Mouse (Mus musculus) ES-Bruce4 (cell line): ENCODE measurements around the gene Ppa1. TPM values are rescaled to one million over a fixed set of nuclear protein-coding genes. Genes with fewer than 3 reads are reported as not detected.

Source experiments
- H3K27ac ChIP-seq: 2 replicates; pipeline ENCODE4 v1.5.1; 2012; ENCODE audit warnings: low read length, inconsistent platforms; ENCODE audit not compliant: insufficient read depth
- H3K27me3 ChIP-seq: 2 replicates; pipeline ENCODE4 v1.6.1; 2012; ENCODE audit warnings: mild to moderate bottlenecking, low read length, inconsistent platforms; ENCODE audit not compliant: control insufficient read depth, poor library complexity, insufficient read depth, severe bottlenecking
- H3K36me3 ChIP-seq: 2 replicates; pipeline ENCODE4 v1.6.1; 2012; ENCODE audit warnings: inconsistent platforms, mild to moderate bottlenecking, low read length, moderate library complexity; ENCODE audit not compliant: control insufficient read depth, poor library complexity, insufficient read depth, severe bottlenecking
- H3K4me1 ChIP-seq: one replicate; pipeline ENCODE4 v1.8.1; 2011; ENCODE audit warnings: low read length; ENCODE audit not compliant: control insufficient read depth, insufficient read depth
- H3K4me3 ChIP-seq: 2 replicates; pipeline ENCODE4 v1.5.1; 2011; ENCODE audit warnings: low read depth, mild to moderate bottlenecking, low read length
- H3K9ac ChIP-seq: 2 replicates; pipeline ENCODE4 v1.6.1; 2012; ENCODE audit warnings: low read depth, mild to moderate bottlenecking, inconsistent platforms; ENCODE audit not compliant: poor library complexity, severe bottlenecking
- H3K9me3 ChIP-seq: replicated peaks from 2 replicates; pipeline ENCODE4 v1.6.1; 2012; ENCODE audit warnings: mild to moderate bottlenecking, low read length, inconsistent platforms; ENCODE audit not compliant: control insufficient read depth, poor library complexity, insufficient read depth, severe bottlenecking
- CTCF ChIP-seq: IDR thresholded peaks from one replicate; pipeline ENCODE4 v1.8.1; 2011; ENCODE audit warnings: low read depth, low read length
- EP300 ChIP-seq: IDR thresholded peaks from 2 replicates; pipeline ENCODE4 v1.6.1; 2011; ENCODE audit warnings: low read depth, low read length; ENCODE audit not compliant: insufficient read depth
- POLR2A ChIP-seq: IDR thresholded peaks from one replicate; pipeline ENCODE4 v1.8.1; 2011; ENCODE audit warnings: low read length; ENCODE audit not compliant: insufficient read depth
- polyA plus RNA-seq: library from polyadenylated mRNA; stranded (reverse); fragments of >200 nt; gene quantifications from 2 replicates; pipeline ENCODE4 v1.2.4, GENCODE M21; 2011; ENCODE audit warnings: low read depth; ENCODE audit not compliant: missing spikeins, insufficient read depth, insufficient read length

The Ppa1 gene
- polyA plus RNA-seq, 1 experiment: 149 TPM

- Histone ChIP-seq H3K4me1 (no peaks in the 10 kb centered on the region), H3K9me3 (no peaks in the 10 kb centered on the region), H3K36me3 (peaks cover 81% of the 10 kb centered on the region), H3K27me3 (no peaks in the 10 kb centered on the region), H3K27ac (no peak overlapping the region), H3K9ac (no peak overlapping the region), H3K4me3 (no peak overlapping the region)
- TF ChIP-seq CTCF (no peak), POLR2A (no peak), EP300 (no peak)
Measured at GRCm38 (mm10) chr10:61665111-61665510, 16.8 kb downstream of the Ppa1 start.

GRCm38 (mm10) chr10:61665651-61666050 is 17.3 kb downstream of the Ppa1 start:
- no peak overlapping the region for H3K9ac ChIP-seq
- H3K36me3 ChIP-seq: peaks cover 80% of the 10 kb centered on the region
- TF ChIP-seq EP300 (no peak), POLR2A (no peak), CTCF (no peak)
- no peak overlapping the region for H3K4me3 ChIP-seq
- no peaks in the 10 kb centered on the region for H3K27me3 ChIP-seq
- no peaks in the 10 kb centered on the region for H3K9me3 ChIP-seq
- no peaks in the 10 kb centered on the region for H3K4me1 ChIP-seq
- H3K27ac ChIP-seq: no peak overlapping the region

GRCm38 (mm10) chr10:61669289-61669688 is 20.9 kb downstream of the Ppa1 start:
- H3K27me3 ChIP-seq: no peaks in the 10 kb centered on the region
- peaks cover 79% of the 10 kb centered on the region for H3K36me3 ChIP-seq
- TF ChIP-seq POLR2A: no peak
- no peak for TF ChIP-seq CTCF
- H3K4me1 ChIP-seq: no peaks in the 10 kb centered on the region
- H3K9ac ChIP-seq: no peak overlapping the region
- no peaks in the 10 kb centered on the region for H3K9me3 ChIP-seq
- no peak overlapping the region for H3K4me3 ChIP-seq
- peak overlapping the region; percentile 1; the same call in 1 of the 2 replicates for H3K27ac ChIP-seq

- Histone ChIP-seq H3K27ac (peak overlapping the region; percentile 80), H3K36me3 (peaks cover 79% of the 10 kb centered on the region), H3K4me3 (no peak overlapping the region), H3K4me1 (no peaks in the 10 kb centered on the region), H3K9me3 (no peaks in the 10 kb centered on the region), H3K27me3 (no peaks in the 10 kb centered on the region), H3K9ac (no peak overlapping the region)
- no peak for TF ChIP-seq EP300
Measured at GRCm38 (mm10) chr10:61669896-61670295, 21.5 kb downstream of the Ppa1 start.

GRCm38 (mm10) chr10:61670758-61671157 is 22.4 kb downstream of the Ppa1 start:
- Histone ChIP-seq H3K4me1 (no peaks in the 10 kb centered on the region), H3K9me3 (no peaks in the 10 kb centered on the region), H3K27me3 (no peaks in the 10 kb centered on the region), H3K4me3 (no peak overlapping the region), H3K9ac (no peak overlapping the region), H3K27ac (peak overlapping the region; percentile 80), H3K36me3 (peaks cover 75% of the 10 kb centered on the region)
- TF ChIP-seq EP300 (no peak), POLR2A (no peak)

GRCm38 (mm10) chr10:61675935-61676334 is 27.6 kb downstream of the Ppa1 start:
- TF ChIP-seq POLR2A: no peak
- no peak for TF ChIP-seq CTCF
- TF ChIP-seq EP300: no peak
- H3K4me1 ChIP-seq: no peaks in the 10 kb centered on the region

GRCm38 (mm10) chr10:61679545-61679944 is 31.2 kb downstream of the Ppa1 start:
- H3K27me3 ChIP-seq: no peaks in the 10 kb centered on the region
- H3K27ac ChIP-seq: no peak overlapping the region
- no peak for TF ChIP-seq CTCF
- no peak for TF ChIP-seq POLR2A
- no peak for TF ChIP-seq EP300
- no peaks in the 10 kb centered on the region for H3K4me1 ChIP-seq
- H3K9me3 ChIP-seq: no peaks in the 10 kb centered on the region
- H3K9ac ChIP-seq: peak overlapping the region; percentile 13; the same call in 1 of the 2 replicates
- peak overlapping the region; percentile 59 for H3K4me3 ChIP-seq
- H3K36me3 ChIP-seq: peaks cover 7% of the 10 kb centered on the region

More at GRCm38 (mm10) chr10:61675935-61676334, 27.6 kb downstream of the Ppa1 start:
- Histone ChIP-seq H3K9me3 (no peaks in the 10 kb centered on the region), H3K27me3 (no peaks in the 10 kb centered on the region), H3K9ac (no peak overlapping the region), H3K4me3 (no peak overlapping the region), H3K36me3 (peaks cover 39% of the 10 kb centered on the region), H3K27ac (no peak overlapping the region)
